Mouse (Mus musculus): Measurements from ENCODE around the gene Dram1. TPM values are rescaled to one million over a fixed set of nuclear protein-coding genes. Genes with fewer than 3 reads are reported as not detected.

Dram1 gene
- polyA plus RNA-seq, 1 experiment from 2014 or later: 0.24 TPM

GRCm38 (mm10) chr10:88321739-88322138 is 57.1 kb downstream of the Dram1 start:
- no peaks in the 10 kb centered on the region for H3K36me3 ChIP-seq (ENCODE audit: control insufficient read depth, insufficient read depth, low read length)
- H3K27ac ChIP-seq (ENCODE audit: low read depth, low read length): no peak overlapping the region
- DNase-seq (ENCODE audit: low spot score): no peak
- no peaks in the 10 kb centered on the region for H3K4me1 ChIP-seq (ENCODE audit: control insufficient read depth, insufficient read depth, low read length)
- no peak overlapping the region for H3K4me2 ChIP-seq (ENCODE audit: low read depth)
- 88% methylated on average over 5 of the region's 5 CpGs for WGBS
- no peak overlapping the region for H3K4me3 ChIP-seq (ENCODE audit: low read depth, low read length)
- no peaks in the 10 kb centered on the region for H3K9me3 ChIP-seq (ENCODE audit: control insufficient read depth, low read length)
- no peak for ATAC-seq (ENCODE audit: insufficient read depth, low FRiP score, low TSS enrichment)
- H3K27me3 ChIP-seq (ENCODE audit: control insufficient read depth, insufficient read depth, low read length): no peaks in the 10 kb centered on the region
- H3K9ac ChIP-seq (ENCODE audit: low read length): no peak overlapping the region

GRCm38 (mm10) chr10:88320714-88321416 is 58.0 kb downstream of the Dram1 start:
- Histone ChIP-seq H3K9ac (ENCODE audit: low read length) (no peak overlapping the region), H3K9me3 (ENCODE audit: control insufficient read depth, low read length) (no peaks in the 10 kb centered on the region), H3K27ac (ENCODE audit: low read depth, low read length) (no peak overlapping the region), H3K4me3 (ENCODE audit: low read depth, low read length) (no peak overlapping the region), H3K4me2 (ENCODE audit: low read depth) (no peak overlapping the region), H3K27me3 (ENCODE audit: control insufficient read depth, insufficient read depth, low read length) (no peaks in the 10 kb centered on the region), H3K4me1 (ENCODE audit: control insufficient read depth, insufficient read depth, low read length) (no peaks in the 10 kb centered on the region), H3K36me3 (ENCODE audit: control insufficient read depth, insufficient read depth, low read length) (no peaks in the 10 kb centered on the region)
- ATAC-seq (ENCODE audit: insufficient read depth, low FRiP score, low TSS enrichment): no peak
- WGBS: 81% methylated on average over 12 of the region's 12 CpGs
- no peak for DNase-seq (ENCODE audit: low spot score)

DNA sequence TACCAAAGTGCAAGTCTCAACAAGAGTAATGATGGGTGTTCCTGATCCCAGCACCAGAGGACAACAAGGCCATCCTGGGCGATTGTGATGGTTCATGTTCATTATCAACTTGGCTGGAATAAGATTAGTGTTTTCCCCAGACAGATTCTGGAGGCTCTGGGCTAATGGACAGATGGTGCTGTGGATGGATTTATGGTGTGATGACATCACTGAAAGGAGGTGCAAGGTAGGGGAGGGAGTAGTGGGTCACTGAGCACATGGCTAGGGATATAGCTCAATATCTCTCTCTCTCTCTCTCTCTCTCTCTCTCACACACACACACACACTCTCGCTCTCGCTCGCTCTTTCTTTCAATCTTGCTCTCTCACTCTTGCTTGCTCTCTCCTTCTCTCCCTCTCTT is 60.7 kb downstream of the Dram1 start:
- H3K9me3 ChIP-seq (ENCODE audit: control insufficient read depth, low read length): no peaks in the 10 kb centered on the region
- H3K4me3 ChIP-seq (ENCODE audit: low read depth, low read length): no peak overlapping the region
- H3K4me1 ChIP-seq (ENCODE audit: control insufficient read depth, insufficient read depth, low read length): no peaks in the 10 kb centered on the region
- DNase-seq (ENCODE audit: low spot score): no peak
- H3K27ac ChIP-seq (ENCODE audit: low read depth, low read length): no peak overlapping the region
- ATAC-seq (ENCODE audit: insufficient read depth, low FRiP score, low TSS enrichment): no peak
- no peaks in the 10 kb centered on the region for H3K36me3 ChIP-seq (ENCODE audit: control insufficient read depth, insufficient read depth, low read length)
- 82% methylated on average over 4 of the region's 4 CpGs for WGBS
- H3K9ac ChIP-seq (ENCODE audit: low read length): no peak overlapping the region
- no peaks in the 10 kb centered on the region for H3K27me3 ChIP-seq (ENCODE audit: control insufficient read depth, insufficient read depth, low read length)
- H3K4me2 ChIP-seq (ENCODE audit: low read depth): no peak overlapping the region

DNA sequence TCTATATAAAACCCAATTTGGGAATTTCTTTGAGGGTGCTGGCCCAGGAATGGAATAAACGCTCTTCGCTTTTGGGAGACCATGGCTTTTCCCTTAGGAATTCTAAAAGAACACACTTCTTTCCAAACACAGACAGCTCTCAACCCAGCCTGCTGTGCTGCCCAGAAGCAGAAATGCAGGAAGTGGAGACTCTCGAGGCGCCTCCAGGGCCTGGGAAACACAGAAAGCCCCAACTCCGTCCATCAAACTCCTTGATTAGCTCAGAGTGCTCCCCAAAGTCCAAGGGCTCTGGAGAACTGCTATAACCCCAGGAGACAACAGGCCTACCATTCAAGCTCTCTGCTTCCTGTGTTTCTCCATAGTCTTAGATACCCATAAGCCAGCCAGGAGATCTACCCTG is 61.7 kb downstream of the Dram1 start:
- H3K9ac ChIP-seq (ENCODE audit: low read length): no peak overlapping the region
- H3K27ac ChIP-seq (ENCODE audit: low read depth, low read length): no peak overlapping the region
- DNase-seq (ENCODE audit: low spot score) (no peak), ATAC-seq (ENCODE audit: insufficient read depth, low FRiP score, low TSS enrichment) (no peak)
- WGBS: 89% methylated on average over 5 of the region's 5 CpGs
- H3K4me3 ChIP-seq (ENCODE audit: low read depth, low read length): no peak overlapping the region
- H3K36me3 ChIP-seq (ENCODE audit: control insufficient read depth, insufficient read depth, low read length): no peaks in the 10 kb centered on the region
- H3K4me2 ChIP-seq (ENCODE audit: low read depth): no peak overlapping the region
- H3K4me1 ChIP-seq (ENCODE audit: control insufficient read depth, insufficient read depth, low read length): no peaks in the 10 kb centered on the region
- H3K27me3 ChIP-seq (ENCODE audit: control insufficient read depth, insufficient read depth, low read length): no peaks in the 10 kb centered on the region
- no peaks in the 10 kb centered on the region for H3K9me3 ChIP-seq (ENCODE audit: control insufficient read depth, low read length)

DNA sequence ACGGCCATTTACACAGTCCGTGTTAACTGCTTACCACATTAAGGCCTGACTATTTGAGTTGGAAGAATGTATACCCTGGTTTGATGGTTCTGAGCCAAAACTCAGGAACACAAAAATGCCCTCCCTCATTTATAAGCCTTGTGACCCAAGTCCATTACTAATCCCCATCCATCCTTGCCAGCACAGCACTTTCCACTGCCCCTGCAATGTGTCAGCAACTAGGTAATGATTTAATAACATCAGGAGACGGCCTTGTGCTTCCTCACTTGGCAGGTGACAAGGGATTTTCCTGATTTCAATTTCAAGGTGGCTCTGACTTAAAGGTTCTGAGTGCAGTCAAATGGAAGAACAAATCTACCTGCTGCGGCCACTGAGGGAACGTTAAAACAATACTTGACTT is 64.0 kb downstream of the Dram1 start:
- no peaks in the 10 kb centered on the region for H3K27me3 ChIP-seq (ENCODE audit: control insufficient read depth, insufficient read depth, low read length)
- no peak for ATAC-seq (ENCODE audit: insufficient read depth, low FRiP score, low TSS enrichment)

DNA sequence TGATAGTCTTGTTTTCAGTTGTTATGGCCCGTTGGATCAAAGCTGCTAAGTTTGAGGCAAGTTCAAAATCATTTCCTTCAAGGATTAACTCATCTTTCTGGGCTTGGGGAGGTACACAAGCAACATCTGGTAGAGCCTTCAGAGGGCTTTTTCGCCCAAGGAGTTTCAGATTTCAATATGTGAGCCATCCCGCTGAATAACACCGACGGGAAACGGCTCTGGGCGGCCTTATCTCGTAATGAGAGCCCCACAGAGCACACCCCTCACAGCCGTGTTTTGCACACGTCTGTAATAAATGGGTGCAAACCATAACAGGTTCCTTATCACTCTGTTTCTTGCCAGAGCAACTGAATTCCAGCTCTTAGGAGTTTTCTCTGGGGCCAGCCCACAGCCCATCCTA is 69.0 kb downstream of the Dram1 start:
- no peak overlapping the region for H3K27ac ChIP-seq (ENCODE audit: low read depth, low read length)
- H3K36me3 ChIP-seq (ENCODE audit: control insufficient read depth, insufficient read depth, low read length): no peaks in the 10 kb centered on the region
- ATAC-seq (ENCODE audit: insufficient read depth, low FRiP score, low TSS enrichment) (no peak), DNase-seq (ENCODE audit: low spot score) (no peak)
- no peak overlapping the region for H3K4me3 ChIP-seq (ENCODE audit: low read depth, low read length)
- 71% methylated on average over 10 of the region's 10 CpGs for WGBS
- H3K9ac ChIP-seq (ENCODE audit: low read length): no peak overlapping the region
- no peaks in the 10 kb centered on the region for H3K9me3 ChIP-seq (ENCODE audit: control insufficient read depth, low read length)
- no peak overlapping the region for H3K4me2 ChIP-seq (ENCODE audit: low read depth)
- H3K4me1 ChIP-seq (ENCODE audit: control insufficient read depth, insufficient read depth, low read length): no peaks in the 10 kb centered on the region
- H3K27me3 ChIP-seq (ENCODE audit: control insufficient read depth, insufficient read depth, low read length): no peaks in the 10 kb centered on the region

More for the DNA sequence above, 64.0 kb downstream of the Dram1 start:
- no peak overlapping the region for H3K4me3 ChIP-seq (ENCODE audit: low read depth, low read length)
- no peaks in the 10 kb centered on the region for H3K9me3 ChIP-seq (ENCODE audit: control insufficient read depth, low read length)
- 86% methylated on average over 5 of the region's 5 CpGs for WGBS
- H3K27ac ChIP-seq (ENCODE audit: low read depth, low read length): no peak overlapping the region
- DNase-seq (ENCODE audit: low spot score): no peak
- no peak overlapping the region for H3K4me2 ChIP-seq (ENCODE audit: low read depth)
- H3K9ac ChIP-seq (ENCODE audit: low read length): no peak overlapping the region
- no peaks in the 10 kb centered on the region for H3K36me3 ChIP-seq (ENCODE audit: control insufficient read depth, insufficient read depth, low read length)
- H3K4me1 ChIP-seq (ENCODE audit: control insufficient read depth, insufficient read depth, low read length): no peaks in the 10 kb centered on the region

GRCm38 (mm10) chr10:88306235-88306634 is 72.6 kb downstream of the Dram1 start:
- no peak overlapping the region for H3K4me3 ChIP-seq (ENCODE audit: low read depth, low read length)
- no peaks in the 10 kb centered on the region for H3K4me1 ChIP-seq (ENCODE audit: control insufficient read depth, insufficient read depth, low read length)
- 97% methylated on average over 3 of the region's 3 CpGs for WGBS
- no peaks in the 10 kb centered on the region for H3K27me3 ChIP-seq (ENCODE audit: control insufficient read depth, insufficient read depth, low read length)
- no peak for ATAC-seq (ENCODE audit: insufficient read depth, low FRiP score, low TSS enrichment)
- no peak overlapping the region for H3K9ac ChIP-seq (ENCODE audit: low read length)
- H3K9me3 ChIP-seq (ENCODE audit: control insufficient read depth, low read length): no peaks in the 10 kb centered on the region
- no peak overlapping the region for H3K27ac ChIP-seq (ENCODE audit: low read depth, low read length)
- no peak for DNase-seq (ENCODE audit: low spot score)
- H3K36me3 ChIP-seq (ENCODE audit: control insufficient read depth, insufficient read depth, low read length): no peaks in the 10 kb centered on the region
- no peak overlapping the region for H3K4me2 ChIP-seq (ENCODE audit: low read depth)

DNA sequence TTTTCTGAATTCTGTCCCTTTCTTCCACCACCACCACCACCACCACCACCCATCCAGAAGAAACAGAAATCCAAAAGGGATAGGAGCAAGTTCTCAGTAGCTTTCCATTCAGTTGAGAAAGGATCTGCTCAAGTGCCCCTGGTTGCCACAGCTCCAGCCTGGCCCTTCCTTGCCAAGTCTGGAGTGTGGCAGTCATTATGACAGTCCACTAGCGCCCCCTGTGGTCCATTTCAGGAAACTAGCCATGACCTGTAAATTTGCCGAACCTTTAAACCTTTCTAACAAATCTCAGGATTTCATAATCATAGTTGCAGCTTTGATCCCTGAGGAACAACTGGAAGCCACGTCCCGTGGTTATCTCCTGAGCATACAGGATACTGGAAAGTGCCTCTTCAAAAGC is 74.6 kb downstream of the Dram1 start:
- 10% methylated on average over 4 of the region's 4 CpGs for WGBS
- peak; percentile 76 for DNase-seq (ENCODE audit: low spot score)
- H3K4me2 ChIP-seq (ENCODE audit: low read depth): no peak overlapping the region
- no peaks in the 10 kb centered on the region for H3K36me3 ChIP-seq (ENCODE audit: control insufficient read depth, insufficient read depth, low read length)
- peak; percentile 53; the same call in 1 of the 2 replicates for ATAC-seq (ENCODE audit: insufficient read depth, low FRiP score, low TSS enrichment)
- H3K4me3 ChIP-seq (ENCODE audit: low read depth, low read length): no peak overlapping the region
- H3K4me1 ChIP-seq (ENCODE audit: control insufficient read depth, insufficient read depth, low read length): no peaks in the 10 kb centered on the region
- no peak overlapping the region for H3K27ac ChIP-seq (ENCODE audit: low read depth, low read length)
- H3K27me3 ChIP-seq (ENCODE audit: control insufficient read depth, insufficient read depth, low read length): no peaks in the 10 kb centered on the region
- H3K9ac ChIP-seq (ENCODE audit: low read length): no peak overlapping the region
- H3K9me3 ChIP-seq (ENCODE audit: control insufficient read depth, low read length): no peaks in the 10 kb centered on the region

DNA sequence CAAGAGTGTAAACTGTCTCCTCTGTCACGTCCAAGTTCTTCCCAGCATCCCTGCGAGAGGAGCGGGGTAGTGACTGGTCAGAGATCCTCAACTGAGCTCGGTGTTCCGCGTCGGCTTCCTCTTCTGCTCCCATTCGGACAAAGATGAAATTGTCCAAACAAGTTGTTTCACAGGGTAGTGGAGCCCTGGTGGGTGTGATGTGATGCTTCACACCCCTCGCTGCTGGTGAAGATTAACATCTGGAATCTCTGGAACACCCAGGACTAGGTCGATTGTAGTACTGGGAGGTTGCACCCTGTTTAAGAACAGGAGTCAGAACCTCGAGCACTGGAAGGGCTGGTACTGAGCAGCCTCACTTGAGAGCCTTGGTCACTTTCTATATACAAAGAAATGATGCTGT is 75.8 kb downstream of the Dram1 start:
- Histone ChIP-seq H3K36me3 (ENCODE audit: control insufficient read depth, insufficient read depth, low read length) (no peaks in the 10 kb centered on the region), H3K9me3 (ENCODE audit: control insufficient read depth, low read length) (no peaks in the 10 kb centered on the region), H3K4me3 (ENCODE audit: low read depth, low read length) (no peak overlapping the region), H3K4me2 (ENCODE audit: low read depth) (no peak overlapping the region), H3K9ac (ENCODE audit: low read length) (no peak overlapping the region), H3K27me3 (ENCODE audit: control insufficient read depth, insufficient read depth, low read length) (no peaks in the 10 kb centered on the region), H3K27ac (ENCODE audit: low read depth, low read length) (no peak overlapping the region), H3K4me1 (ENCODE audit: control insufficient read depth, insufficient read depth, low read length) (no peaks in the 10 kb centered on the region)
- no peak for DNase-seq (ENCODE audit: low spot score)
- 84% methylated on average over 11 of the region's 11 CpGs for WGBS
- no peak for ATAC-seq (ENCODE audit: insufficient read depth, low FRiP score, low TSS enrichment)
